Mouse (Mus musculus): Measurements from ENCODE around the gene Best1. TPM values are rescaled to one million over a fixed set of nuclear protein-coding genes. Genes with fewer than 3 reads are reported as not detected.

Best1 gene
- 1.3 and 2.2 TPM in 2 replicates for polyA plus RNA-seq (2015; fragmentation: Nextera tagmentation; extraction: Ambion mirVana)

DNA sequence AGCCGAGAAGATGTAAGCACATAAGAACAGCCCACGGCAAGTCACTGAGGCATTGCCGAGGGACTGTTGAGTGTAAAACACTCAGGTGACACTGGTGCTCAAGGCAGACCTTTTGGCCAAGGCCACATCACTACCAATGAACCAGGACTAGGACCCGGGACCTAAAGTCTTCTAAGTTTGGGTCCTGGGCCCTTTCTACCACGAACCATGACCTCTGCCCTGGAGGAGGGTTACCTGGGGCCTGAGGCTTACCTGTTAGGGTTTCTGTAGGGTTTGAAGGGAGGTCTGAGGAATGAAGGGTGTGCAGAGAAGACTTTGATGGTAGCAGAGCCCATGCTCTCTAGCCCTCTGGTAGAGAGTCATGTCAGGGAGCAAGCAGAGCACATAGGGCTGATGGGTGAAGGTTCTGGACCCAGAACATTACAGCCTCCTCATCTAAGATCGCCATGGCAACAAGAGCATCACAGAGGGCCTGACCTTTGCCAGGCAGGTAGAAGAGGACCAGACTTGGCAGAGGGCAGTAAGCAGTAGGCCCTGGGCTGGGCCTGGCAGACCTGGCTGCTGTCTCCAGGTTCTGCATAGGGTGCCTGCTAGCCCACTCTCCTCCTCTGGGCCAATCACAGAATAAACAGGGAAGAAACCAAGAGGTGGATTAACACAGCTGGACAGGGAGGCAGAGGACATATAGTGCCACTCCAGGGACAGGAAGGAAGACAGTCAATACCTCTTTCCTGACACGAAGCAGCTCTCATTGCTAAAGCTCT, at the start of gene Best1, which contains the start of gene Rab3il1:
Gene Best1, minus strand, starts transcription at position 428 of the 764 bp plus-strand sequence.
Gene Rab3il1, plus strand, starts transcription at position 464 of the 764 bp plus-strand sequence.

DNA sequence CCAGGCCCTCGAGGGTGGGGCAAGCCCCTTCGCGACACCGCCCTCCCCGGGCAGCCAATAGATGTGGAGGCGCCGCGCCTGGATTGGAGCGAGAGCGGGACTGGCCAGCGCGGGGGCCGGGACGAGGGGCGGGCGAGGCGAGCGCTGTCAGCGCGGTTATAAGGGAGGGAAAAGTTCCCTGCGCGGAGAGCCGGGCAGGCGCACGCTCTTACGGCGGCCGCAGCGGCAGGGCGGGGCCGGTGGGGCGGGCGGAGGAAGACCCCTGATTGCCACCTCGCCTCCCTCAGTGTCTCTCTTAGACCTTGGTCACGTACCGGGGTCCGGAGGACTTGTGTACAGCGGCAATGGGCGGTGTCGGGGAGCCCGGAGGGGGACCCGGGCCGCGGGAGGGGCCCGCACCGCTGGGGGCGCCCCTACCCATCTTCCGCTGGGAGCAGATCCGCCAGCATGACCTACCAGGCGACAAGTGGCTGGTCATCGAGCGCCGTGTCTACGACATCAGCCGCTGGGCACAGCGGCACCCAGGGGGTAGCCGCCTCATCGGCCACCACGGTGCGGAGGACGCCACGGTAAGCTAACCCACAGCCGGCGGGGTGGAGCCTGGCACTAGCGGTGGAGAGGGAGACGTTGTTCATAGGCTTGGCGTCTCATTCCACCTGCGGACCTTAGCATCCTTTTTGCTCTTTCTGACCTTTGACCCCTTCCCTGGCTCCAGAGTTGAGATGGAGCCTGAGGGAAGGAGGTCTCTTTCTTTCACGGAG, 40.1 kb upstream of the Best1 start, which contains the start of gene Fads3:
Gene Fads3, plus strand, starts transcription at position 182 of the 761 bp plus-strand sequence.

DNA sequence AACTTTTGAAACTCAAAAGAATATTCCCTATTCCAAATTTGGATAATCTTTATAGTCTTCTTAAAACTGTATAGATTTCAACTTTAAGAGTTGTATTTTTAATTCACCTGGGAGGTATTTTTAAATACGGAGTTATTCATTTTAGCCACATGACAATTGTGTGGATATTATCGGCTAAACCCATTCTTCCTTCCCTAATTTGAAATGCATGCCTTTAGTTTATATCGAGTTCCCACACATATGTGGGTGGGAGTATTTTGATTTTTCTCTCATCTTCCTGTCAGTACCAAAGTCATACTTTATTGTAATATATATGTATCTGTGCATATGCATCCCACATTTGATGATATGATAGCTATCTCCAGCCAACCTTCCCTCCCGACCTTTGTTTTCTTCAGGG, 21.2 kb downstream of the Best1 start, which contains the start of gene Fth1:
Gene Fth1, plus strand, starts transcription at position 341 of the 400 bp plus-strand sequence.

Other genes with a start within 250 kb of the Best1 start
- not detected in 2 replicates for gene Scgb2a2, start 154.1 kb downstream of the Best1 start, polyA plus RNA-seq (2015; fragmentation: Nextera tagmentation; extraction: Ambion mirVana)
- 25.8 and 28.0 TPM in 2 replicates for gene Incenp, start 102.1 kb downstream of the Best1 start, polyA plus RNA-seq (2015; fragmentation: Nextera tagmentation; extraction: Ambion mirVana)
- 2,773 and 3,684 TPM in 2 replicates for gene Fth1, start 21.0 kb downstream of the Best1 start, polyA plus RNA-seq (2015; fragmentation: Nextera tagmentation; extraction: Ambion mirVana)
- 25.0 and 25.9 TPM in 2 replicates for gene Rab3il1, start within 50 bp of the Best1 start, polyA plus RNA-seq (2015; fragmentation: Nextera tagmentation; extraction: Ambion mirVana)
- gene Fads3, start 39.9 kb upstream of the Best1 start, polyA plus RNA-seq (2015; fragmentation: Nextera tagmentation; extraction: Ambion mirVana), result 10.0 and 20.0 TPM in 2 replicates
- 160 and 345 TPM in 2 replicates for gene Fads2, start 100.1 kb upstream of the Best1 start, polyA plus RNA-seq (2015; fragmentation: Nextera tagmentation; extraction: Ambion mirVana)
- gene Fads1, start 181.3 kb upstream of the Best1 start, polyA plus RNA-seq (2015; fragmentation: Nextera tagmentation; extraction: Ambion mirVana), result 81.3 and 126 TPM in 2 replicates
- 538 and 559 TPM in 2 replicates for gene Tmem258, start 202.4 kb upstream of the Best1 start, polyA plus RNA-seq (2015; fragmentation: Nextera tagmentation; extraction: Ambion mirVana)
- 33.0 and 47.4 TPM in 2 replicates for gene Fen1, start 202.5 kb upstream of the Best1 start, polyA plus RNA-seq (2015; fragmentation: Nextera tagmentation; extraction: Ambion mirVana)
- 3.1 and 4.0 TPM in 2 replicates for gene Myrf, start 239.1 kb upstream of the Best1 start, polyA plus RNA-seq (2015; fragmentation: Nextera tagmentation; extraction: Ambion mirVana)